Comparison of ENCODE assay signal across 13 mouse cellular contexts in genomic region chr11:96323154-96323553, GRCm38 (mm10). TPM values are rescaled to one million over a fixed set of nuclear protein-coding genes. Genes with fewer than 3 reads are reported as not detected.
A peak's percentile ranks its signal among the peaks of the same experiment; 100 is the strongest.
DNase-seq lines count a peak whose midpoint lies in the region; ATAC-seq and TF ChIP-seq lines count a peak whose summit lies in the region.
"Had no signal": no experiment of that assay in that cellular context is flagged by ENCODE, and none has a peak within 500 bp of the region (broad histone marks: within the 10 kb centered on the region; RNA-seq: fewer than 3 reads in every experiment).

Gene Hoxb3 (plus strand): TSS chr11:96323326.

- peaks cover 96% of the 10 kb centered on the region for H3K27me3 ChIP-seq in liver, embryonic 11.5 days (replicated peaks; ENCODE audit: control insufficient read depth, insufficient read depth, low read length)
- peaks cover 67% of the 10 kb centered on the region for H3K27me3 ChIP-seq in liver, postnatal 0 days (ENCODE audit: insufficient read depth, low read length)
- H3K27me3 ChIP-seq in neural tube, embryonic 12.5 days (replicated peaks) = no peaks in the 10 kb centered on the region
- H3K27me3 ChIP-seq in midbrain, embryonic 15.5 days (replicated peaks) = peaks cover 95% of the 10 kb centered on the region

- peak within 1 kb of the TSS; percentile 52 for H3K4me2 ChIP-seq in liver, embryonic 11.5 days
- no peak within 1 kb of the TSS for H3K4me2 ChIP-seq in liver, postnatal 0 days (ENCODE audit: low read depth, low read length)
- peak within 1 kb of the TSS; percentile 100 for H3K4me2 ChIP-seq in neural tube, embryonic 12.5 days (replicated peaks)
- H3K4me2 ChIP-seq in midbrain, embryonic 15.5 days = no peak within 1 kb of the TSS
- H3K4me2 ChIP-seq: liver, embryonic 15.5 days had no signal

- no peak for ATAC-seq in liver, embryonic 11.5 days (replicated peaks; ENCODE audit: low FRiP score)
- ATAC-seq in liver, postnatal 0 days = no peak
- ATAC-seq in neural tube, embryonic 12.5 days (ENCODE audit: low FRiP score, low read depth) = no peak
- no peak for ATAC-seq in midbrain, embryonic 15.5 days (replicated peaks)

- H3K4me1 ChIP-seq in liver, embryonic 11.5 days (replicated peaks; ENCODE audit: control insufficient read depth, insufficient read depth, low read length) = peaks cover 4% of the 10 kb centered on the region; the same call in 1 of the 2 replicates
- H3K4me1 ChIP-seq in liver, postnatal 0 days (ENCODE audit: insufficient read depth) = no peaks in the 10 kb centered on the region
- peaks cover 60% of the 10 kb centered on the region for H3K4me1 ChIP-seq in neural tube, embryonic 12.5 days
- H3K4me1 ChIP-seq in midbrain, embryonic 15.5 days = 0 out of 2 replicates have a peak, but pooled peaks cover 3% of the 10 kb centered on the region
- H3K4me1 ChIP-seq: liver, embryonic 15.5 days had no signal

- 39% methylated on average over 10 of the region's 10 CpGs for WGBS in liver, embryonic 11.5 days
- WGBS in liver, postnatal 0 days (ENCODE audit: insufficient replicate concordance) = 46% methylated on average over 10 of the region's 10 CpGs
- WGBS in neural tube, embryonic 12.5 days = 6% methylated on average over 10 of the region's 10 CpGs
- 3% methylated on average over 10 of the region's 10 CpGs for WGBS in midbrain, embryonic 15.5 days

- no peaks in the 10 kb centered on the region for H3K9me3 ChIP-seq in liver, embryonic 11.5 days (ENCODE audit: control insufficient read depth, low read length)
- no peaks in the 10 kb centered on the region for H3K9me3 ChIP-seq in liver, postnatal 0 days (ENCODE audit: low read length)
- H3K9me3 ChIP-seq in neural tube, embryonic 12.5 days = no peaks in the 10 kb centered on the region
- H3K9me3 ChIP-seq in midbrain, embryonic 15.5 days = no peaks in the 10 kb centered on the region
- H3K9me3 ChIP-seq: liver, embryonic 15.5 days had no signal

- peak within 1 kb of the TSS; percentile 52; the same call in 1 of the 2 replicates for H3K9ac ChIP-seq in liver, embryonic 11.5 days (ENCODE audit: low read depth, low read length)
- H3K9ac ChIP-seq in liver, postnatal 0 days (replicated peaks) = no peak within 1 kb of the TSS
- H3K9ac ChIP-seq in neural tube, embryonic 12.5 days = peak within 1 kb of the TSS; percentile 100
- H3K9ac ChIP-seq in midbrain, embryonic 15.5 days = no peak within 1 kb of the TSS
- H3K9ac ChIP-seq: liver, embryonic 15.5 days had no signal

- no peak for TF ChIP-seq CTCF in liver, postnatal 0 days (IDR thresholded peaks at IDR 0.05; ENCODE audit: low read depth)

- peak within 1 kb of the TSS; percentile 27 for H3K4me3 ChIP-seq in liver, embryonic 11.5 days (ENCODE audit: low read depth, low read length)
- H3K4me3 ChIP-seq in liver, postnatal 0 days (ENCODE audit: low read depth, low read length) = no peak within 1 kb of the TSS
- H3K4me3 ChIP-seq in neural tube, embryonic 12.5 days = peak within 1 kb of the TSS; percentile 65
- H3K4me3 ChIP-seq in midbrain, embryonic 15.5 days = no peak within 1 kb of the TSS
- H3K4me3 ChIP-seq: liver, embryonic 15.5 days had no signal

- H3K36me3 ChIP-seq in liver, embryonic 11.5 days (ENCODE audit: control insufficient read depth, insufficient read depth, low read length) = no peaks in the 10 kb centered on the region
- no peaks in the 10 kb centered on the region for H3K36me3 ChIP-seq in liver, postnatal 0 days (replicated peaks; ENCODE audit: insufficient read depth, low read length)
- H3K36me3 ChIP-seq in neural tube, embryonic 12.5 days = peaks cover 16% of the 10 kb centered on the region; the same call in 1 of the 2 replicates
- H3K36me3 ChIP-seq in midbrain, embryonic 15.5 days (replicated peaks) = no peaks in the 10 kb centered on the region
- H3K36me3 ChIP-seq: liver, embryonic 15.5 days had no signal

- TF ChIP-seq EP300 in liver, postnatal 0 days (IDR thresholded peaks at IDR 0.05; ENCODE audit: low read depth) = no peak

- peak within 1 kb of the TSS; percentile 36 for H3K27ac ChIP-seq in liver, embryonic 11.5 days (ENCODE audit: low read depth, low read length)
- H3K27ac ChIP-seq in liver, postnatal 0 days (ENCODE audit: low read depth) = no peak within 1 kb of the TSS
- peak within 1 kb of the TSS; percentile 100 for H3K27ac ChIP-seq in neural tube, embryonic 12.5 days
- H3K27ac ChIP-seq in midbrain, embryonic 15.5 days = no peak within 1 kb of the TSS
- H3K27ac ChIP-seq: liver, embryonic 15.5 days had no signal

- no peak for DNase-seq in liver, embryonic 11.5 days (ENCODE audit: low spot score)
- DNase-seq in liver, postnatal 0 days = no peak
- DNase-seq in adrenal gland, postnatal 14 days = no peak
- no peak for DNase-seq in gonadal fat pad, adult 2 months (ENCODE audit: low read depth)
- no peak for DNase-seq in frontal cortex, adult 2 months (ENCODE audit: extremely low spot score in 1 of 2, low spot score in 1 of 2)
- no peak for DNase-seq in gastrocnemius, postnatal 10 days
- DNase-seq: heart, adult 18-20 months; midbrain, embryonic 14.5 days had no signal

RNA-seq across cellular contexts. Expression of gene Hoxb3, which starts in this region (rescaled TPM):
- 0.97 and 1.3 TPM in 2 replicates for polyA plus RNA-seq in liver, embryonic 11.5 days (2014; fragmentation: Nextera tagmentation; extraction: Ambion mirVana)
- 0.19 and 0.26 TPM in 2 replicates for polyA plus RNA-seq in liver, postnatal 0 days (2015; fragmentation: Nextera tagmentation; extraction: Ambion mirVana)
- 17.1 and 26.0 TPM in 2 replicates for total RNA-seq in adrenal gland, postnatal 14 days (2021)
- polyA plus RNA-seq in gonadal fat pad, adult 2 months (2012; rRNA removed) = 20.1 and 26.4 TPM in 2 replicates
- polyA plus RNA-seq in neural tube, embryonic 12.5 days (2016; fragmentation: Nextera tagmentation; extraction: Ambion mirVana) = 21.2 and 26.5 TPM in 2 replicates
- 0.15 TPM in 1 of 2 replicates, not detected in the other for polyA plus RNA-seq in midbrain, embryonic 15.5 days (2015; fragmentation: Nextera tagmentation; extraction: Ambion mirVana)
- not detected in 2 replicates for polyA plus RNA-seq in frontal cortex, adult 2 months (2012; rRNA removed)
- total RNA-seq in gastrocnemius, postnatal 10 days (2021) = 1 to 10 TPM in 1 of 2 experiments, under 1 TPM in 1; 0.89 to 1.6 TPM
- total RNA-seq: left cerebral cortex, adult 8-10 months had no signal
- polyA plus RNA-seq: forebrain, embryonic 11.5 days; midbrain, embryonic 14.5 days had no signal

Comparison
In these comparisons a context has a peak if more than half of its experiments do, and no peak if none do; other contexts are left out.
1. H3K27ac ChIP-seq: peak in liver, embryonic 11.5 days (single experiment) and neural tube, embryonic 12.5 days (single experiment); none in liver, postnatal 0 days (single experiment) and midbrain, embryonic 15.5 days (single experiment).
2. H3K4me2 ChIP-seq: peak in liver, embryonic 11.5 days (single experiment) and neural tube, embryonic 12.5 days (single experiment); none in liver, postnatal 0 days (single experiment) and midbrain, embryonic 15.5 days (single experiment).
3. H3K4me3 ChIP-seq: peak in liver, embryonic 11.5 days (single experiment) and neural tube, embryonic 12.5 days (single experiment); none in liver, postnatal 0 days (single experiment) and midbrain, embryonic 15.5 days (single experiment).
4. H3K9ac ChIP-seq: peak in liver, embryonic 11.5 days (single experiment) and neural tube, embryonic 12.5 days (single experiment); none in liver, postnatal 0 days (single experiment) and midbrain, embryonic 15.5 days (single experiment).